Mouse (Mus musculus): ENCODE data around the gene Pbx1.

- TF ChIP-seq POLR2A (IDR thresholded peaks at IDR 0.05; ENCODE audit: borderline replicate concordance, control insufficient read depth, low read depth, low read length), result no peak
- TF ChIP-seq CTCF (IDR thresholded peaks at IDR 0.05; ENCODE audit: control insufficient read depth, insufficient read depth, low read length), result no peak
Measured at GRCm38 (mm10) chr1:168455178-168455577, 23.1 kb upstream of the Pbx1 start.
